Mouse (Mus musculus): ENCODE measurements around the gene Ptprd. TPM values are rescaled to one million over a fixed set of nuclear protein-coding genes. Genes with fewer than 3 reads are reported as not detected.

Ptprd gene
- polyA plus RNA-seq, 1 experiment from 2014 or later = 0.32 TPM

GRCm38 (mm10) chr4:77555841-77556240 lies 655.9 kb downstream of the Ptprd start:
- DNase-seq (ENCODE audit: low read depth, low spot score) (no peak), ATAC-seq (no peak)
- no peaks in the 10 kb centered on the region for H3K27me3 ChIP-seq
- in situ Hi-C loops (cut with MboI; ENCODE audit: low pct_unique_long_range_greater_than_20kb) = no loop called here
- CTCF ChIA-PET = no interaction called here
- no peak for TF ChIP-seq CTCF (IDR thresholded peaks at IDR 0.05)
- POLR2A ChIA-PET = no interaction called here

GRCm38 (mm10) chr4:77537843-77538242 lies 673.9 kb downstream of the Ptprd start:
- no peak for ATAC-seq
- POLR2A ChIA-PET = no interaction called here
- CTCF ChIA-PET = no interaction called here
- TF ChIP-seq CTCF (IDR thresholded peaks at IDR 0.05) = no peak
- no peaks in the 10 kb centered on the region for H3K27me3 ChIP-seq
- in situ Hi-C loops (cut with MboI; ENCODE audit: low pct_unique_long_range_greater_than_20kb) = no loop called here
- no peak for DNase-seq (ENCODE audit: low read depth, low spot score)

- ChIA-PET CTCF (no interaction called here), POLR2A (no interaction called here)
- DNase-seq (ENCODE audit: low read depth, low spot score) = no peak
- TF ChIP-seq CTCF (IDR thresholded peaks at IDR 0.05) = no peak
- in situ Hi-C loops (cut with MboI; ENCODE audit: low pct_unique_long_range_greater_than_20kb) = no loop called here
- ATAC-seq = no peak
- H3K27me3 ChIP-seq = no peaks in the 10 kb centered on the region
Observed at GRCm38 (mm10) chr4:77537336-77537735, 674.4 kb downstream of the Ptprd start.

- in situ Hi-C loops (cut with MboI; ENCODE audit: low pct_unique_long_range_greater_than_20kb) = no loop called here
- DNase-seq (ENCODE audit: low read depth, low spot score) (no peak), ATAC-seq (no peak)
- no peak for TF ChIP-seq CTCF (IDR thresholded peaks at IDR 0.05)
- no peaks in the 10 kb centered on the region for H3K27me3 ChIP-seq
- CTCF ChIA-PET = no interaction called here
- POLR2A ChIA-PET = no interaction called here
Observed at GRCm38 (mm10) chr4:77535601-77536000, 676.2 kb downstream of the Ptprd start.

- ChIA-PET CTCF (no interaction called here), POLR2A (no interaction called here)
- TF ChIP-seq CTCF (IDR thresholded peaks at IDR 0.05) = no peak
- no peak for DNase-seq (ENCODE audit: low read depth, low spot score)
- no peak for ATAC-seq
- in situ Hi-C loops (cut with MboI; ENCODE audit: low pct_unique_long_range_greater_than_20kb) = no loop called here
- H3K27me3 ChIP-seq = no peaks in the 10 kb centered on the region
Observed at GRCm38 (mm10) chr4:77534553-77534952, 677.2 kb downstream of the Ptprd start.

GRCm38 (mm10) chr4:77519166-77519565 lies 692.6 kb downstream of the Ptprd start:
- H3K27me3 ChIP-seq = no peaks in the 10 kb centered on the region
- ChIA-PET CTCF (no interaction called here), POLR2A (no interaction called here)
- DNase-seq (ENCODE audit: low read depth, low spot score) (no peak), ATAC-seq (no peak)
- in situ Hi-C loops (cut with MboI; ENCODE audit: low pct_unique_long_range_greater_than_20kb) = no loop called here
- peak; percentile 30 for TF ChIP-seq CTCF (IDR thresholded peaks at IDR 0.05)

GRCm38 (mm10) chr4:77513914-77514628 lies 697.7 kb downstream of the Ptprd start:
- no peak for ATAC-seq
- POLR2A ChIA-PET = no interaction called here
- DNase-seq (ENCODE audit: low read depth, low spot score) = no peak
- TF ChIP-seq CTCF (IDR thresholded peaks at IDR 0.05) = no peak
- CTCF ChIA-PET = no interaction called here
- H3K27me3 ChIP-seq = peaks cover 3% of the 10 kb centered on the region
- in situ Hi-C loops (cut with MboI; ENCODE audit: low pct_unique_long_range_greater_than_20kb) = no loop called here

GRCm38 (mm10) chr4:77513041-77513440 lies 698.7 kb downstream of the Ptprd start:
- no peak for TF ChIP-seq CTCF (IDR thresholded peaks at IDR 0.05)
- ChIA-PET CTCF (no interaction called here), POLR2A (no interaction called here)
- DNase-seq (ENCODE audit: low read depth, low spot score) = no peak
- in situ Hi-C loops (cut with MboI; ENCODE audit: low pct_unique_long_range_greater_than_20kb) = no loop called here
- ATAC-seq = no peak
- peaks cover 3% of the 10 kb centered on the region for H3K27me3 ChIP-seq

GRCm38 (mm10) chr4:77454049-77454448 lies 757.7 kb downstream of the Ptprd start:
- CTCF ChIA-PET = no interaction called here

GRCm38 (mm10) chr4:77399146-77399545 lies 812.6 kb downstream of the Ptprd start:
- in situ Hi-C loops (cut with MboI; ENCODE audit: low pct_unique_long_range_greater_than_20kb) = no loop called here
- ChIA-PET POLR2A (no interaction called here), CTCF (no interaction called here)
- no peaks in the 10 kb centered on the region for H3K27me3 ChIP-seq
- ATAC-seq (no peak), DNase-seq (ENCODE audit: low read depth, low spot score) (no peak)
- TF ChIP-seq CTCF (IDR thresholded peaks at IDR 0.05) = no peak

More at GRCm38 (mm10) chr4:77454049-77454448, 757.7 kb downstream of the Ptprd start:
- no peak for ATAC-seq
- no peak for TF ChIP-seq CTCF (IDR thresholded peaks at IDR 0.05)
- in situ Hi-C loops (cut with MboI; ENCODE audit: low pct_unique_long_range_greater_than_20kb) = no loop called here
- no peaks in the 10 kb centered on the region for H3K27me3 ChIP-seq
- DNase-seq (ENCODE audit: low read depth, low spot score) = no peak
- POLR2A ChIA-PET = no interaction called here

GRCm38 (mm10) chr4:77361728-77362127 lies 850.0 kb downstream of the Ptprd start:
- ChIA-PET CTCF (no interaction called here), POLR2A (no interaction called here)
- TF ChIP-seq CTCF (IDR thresholded peaks at IDR 0.05) = no peak
- no peak for DNase-seq (ENCODE audit: low read depth, low spot score)
- ATAC-seq = no peak
- in situ Hi-C loops (cut with MboI; ENCODE audit: low pct_unique_long_range_greater_than_20kb) = no loop called here
- H3K27me3 ChIP-seq = no peaks in the 10 kb centered on the region

- POLR2A ChIA-PET = no interaction called here
- CTCF ChIA-PET = no interaction called here
- ATAC-seq (no peak), DNase-seq (ENCODE audit: low read depth, low spot score) (no peak)
- TF ChIP-seq CTCF (IDR thresholded peaks at IDR 0.05) = no peak
- in situ Hi-C loops (cut with MboI; ENCODE audit: low pct_unique_long_range_greater_than_20kb) = no loop called here
- no peaks in the 10 kb centered on the region for H3K27me3 ChIP-seq
Observed at GRCm38 (mm10) chr4:77327198-77327597, 884.6 kb downstream of the Ptprd start.
